Mouse (Mus musculus) hindlimb bud, embryonic 11.5 days (tissue): ENCODE results near the gene Galnt17.

Experiments
- DNase-seq: peaks from one replicate; pipeline ENCODE4 v3.0.0-alpha.2; 2012; ENCODE audit warnings: low read depth, low spot score; ENCODE audit errors: extremely low spot score

The Galnt17 gene

GRCm38 (mm10) chr5:131134809-131135208 lies 173.5 kb downstream of the Galnt17 start:
- DNase-seq = no peak

GRCm38 (mm10) chr5:131120296-131120840 lies 187.9 kb downstream of the Galnt17 start:
- DNase-seq = no peak

DNA sequence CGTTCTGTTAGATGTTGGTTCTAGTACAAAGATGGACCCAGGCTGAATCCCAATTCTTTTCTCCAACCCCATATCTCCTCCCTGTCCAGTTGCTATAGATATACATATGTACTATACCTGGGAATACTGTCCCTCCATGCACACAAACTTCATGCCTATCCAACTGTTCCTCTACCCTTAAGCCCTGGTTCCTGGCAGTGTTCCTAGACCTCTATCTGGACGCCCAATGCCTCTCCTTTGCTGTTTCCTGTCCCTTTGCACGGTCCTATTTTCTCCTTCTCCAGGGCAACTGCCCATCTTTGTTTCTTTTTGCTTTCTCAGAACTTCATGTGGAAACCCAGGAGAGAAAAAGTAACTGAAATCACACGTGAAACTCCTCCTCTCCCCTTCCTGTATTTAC lies 188.4 kb downstream of the Galnt17 start:
- no peak for DNase-seq

DNA sequence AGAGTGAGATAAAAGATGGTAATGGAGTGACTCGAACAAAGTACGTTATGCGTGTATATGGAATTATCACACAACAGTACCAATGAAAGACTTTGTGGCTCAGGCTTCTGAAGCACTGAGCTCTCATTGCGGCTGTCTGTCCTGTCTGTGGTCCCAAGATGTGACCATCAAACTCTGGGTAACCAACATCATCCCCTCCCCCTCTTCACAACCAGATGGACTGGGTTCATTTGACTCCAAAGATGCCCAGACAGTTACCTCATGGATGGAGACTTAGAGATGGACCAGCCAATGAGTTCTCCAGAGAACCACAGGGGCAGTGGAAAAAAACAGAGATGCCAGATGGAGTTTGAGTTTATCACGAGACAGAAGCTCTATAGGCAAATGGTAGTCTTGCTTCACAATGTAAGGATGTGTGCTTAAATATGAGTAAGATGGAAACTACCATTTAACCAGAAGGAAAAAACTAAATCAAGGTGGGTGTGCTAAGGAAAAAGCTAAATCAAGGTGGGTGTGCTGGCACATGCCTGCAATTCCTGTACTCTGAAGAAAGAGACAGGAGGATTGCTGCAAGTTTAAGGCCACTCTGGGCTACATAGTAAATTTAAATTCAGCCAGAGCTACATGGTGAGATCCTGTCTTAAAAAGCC lies 190.8 kb downstream of the Galnt17 start:
- DNase-seq = no peak

DNA sequence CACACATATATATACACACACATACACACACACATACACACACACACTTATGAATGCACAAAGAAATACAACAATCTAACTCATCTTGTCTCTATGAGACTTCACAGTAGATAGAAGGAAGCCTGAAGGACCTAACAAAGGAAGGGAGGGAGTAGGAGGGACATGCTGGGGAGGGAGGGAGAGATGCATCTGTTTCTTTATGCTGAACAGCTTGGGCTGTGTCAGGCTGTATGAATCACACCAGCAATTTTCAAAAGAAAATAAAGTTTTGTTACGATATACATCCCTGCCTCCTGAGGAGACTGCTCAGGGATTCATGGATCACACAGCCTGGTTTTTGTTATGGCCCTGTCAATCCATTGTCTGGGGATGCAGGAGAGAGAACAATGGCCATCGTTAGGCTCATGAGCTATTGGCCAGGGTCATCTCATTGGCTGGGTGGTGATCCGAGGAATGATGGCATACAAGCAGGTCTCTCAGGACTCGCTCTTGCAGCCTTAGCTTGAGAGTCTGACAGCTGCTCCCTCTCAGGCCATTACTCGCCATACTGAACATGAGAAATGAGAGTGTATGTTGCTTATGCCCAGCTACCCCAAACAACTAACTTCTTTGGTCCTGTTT lies 194.3 kb downstream of the Galnt17 start:
- DNase-seq = no peak

GRCm38 (mm10) chr5:131107188-131107587 lies 201.1 kb downstream of the Galnt17 start:
- DNase-seq = no peak

- DNase-seq = no peak
Observed at GRCm38 (mm10) chr5:131096824-131097223, 211.5 kb downstream of the Galnt17 start.

DNA sequence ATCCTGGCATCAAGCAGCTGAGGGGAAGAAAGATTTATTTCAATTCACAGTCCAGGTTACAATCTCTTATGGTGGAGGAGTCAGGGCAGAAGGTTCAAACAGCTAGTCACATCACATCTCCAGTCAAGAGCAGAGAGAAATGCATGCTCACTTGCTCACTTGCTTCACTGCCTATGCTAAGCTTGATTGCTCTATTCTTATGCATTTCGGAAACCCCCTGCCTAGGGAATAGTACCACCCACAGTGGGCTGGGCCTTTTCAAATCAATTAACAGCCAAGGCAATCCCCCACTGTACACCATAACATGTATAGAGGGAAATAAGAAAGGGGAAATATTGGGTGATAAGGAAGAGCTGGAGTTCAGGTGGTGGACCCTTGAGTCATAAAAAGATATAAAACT lies 212.7 kb downstream of the Galnt17 start:
- DNase-seq = no peak

DNA sequence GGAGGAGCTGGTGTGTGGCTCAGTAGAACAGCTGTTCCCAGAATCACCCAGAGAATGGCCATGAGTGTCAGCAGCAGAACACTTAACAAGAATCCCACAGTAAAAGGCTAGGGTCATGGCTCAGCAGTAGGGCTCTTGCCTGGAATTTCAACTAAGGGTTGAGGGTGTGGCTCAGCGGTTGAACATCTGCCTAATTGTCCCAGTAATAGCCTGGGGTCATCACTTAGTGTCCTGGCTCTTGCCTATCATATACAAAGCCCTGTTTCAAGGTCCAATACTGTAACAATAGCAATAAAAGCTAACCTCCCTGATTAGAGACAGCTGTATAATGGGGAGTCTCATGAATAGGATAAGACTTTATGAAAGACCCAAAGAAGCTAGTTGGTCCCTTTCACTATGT lies 213.5 kb downstream of the Galnt17 start:
- DNase-seq = no peak

DNA sequence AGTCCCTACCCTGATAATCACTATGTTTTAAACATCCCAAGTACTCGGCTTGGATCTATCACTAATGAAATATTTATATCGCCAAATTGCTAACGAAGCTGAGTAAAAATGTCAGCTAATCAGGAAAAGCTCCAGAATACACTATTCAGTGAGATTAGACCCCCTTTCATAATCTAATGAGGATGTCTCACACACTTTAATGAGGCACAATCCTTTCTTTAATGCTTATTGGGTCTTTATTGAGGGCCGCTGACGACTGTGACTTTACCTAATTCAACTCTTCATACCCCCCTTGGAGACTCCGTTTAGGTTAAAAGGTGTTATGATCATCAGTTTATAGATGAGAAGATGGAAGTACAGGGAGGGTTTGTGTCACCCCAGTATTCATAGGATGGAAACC lies 214.2 kb downstream of the Galnt17 start:
- DNase-seq = no peak

DNA sequence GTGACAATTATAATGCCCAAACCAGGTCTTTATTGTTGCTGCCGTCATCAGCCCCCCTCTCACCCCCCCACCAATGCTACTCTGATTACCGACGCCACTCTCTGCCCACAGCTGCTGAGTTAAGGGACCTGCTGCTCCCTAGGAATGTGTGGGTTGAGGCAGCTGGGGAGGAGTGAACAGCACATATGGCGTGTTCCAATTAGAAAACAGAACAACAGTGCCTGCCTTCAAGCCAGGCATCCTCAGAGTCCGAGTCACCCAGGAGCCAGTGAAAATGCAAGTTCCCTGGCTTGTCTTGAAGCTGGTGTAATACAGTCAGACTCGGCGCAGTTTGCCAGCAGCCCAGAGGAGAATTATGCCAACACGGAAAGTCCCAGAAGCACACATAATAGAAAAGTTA lies 218.4 kb downstream of the Galnt17 start:
- DNase-seq = no peak

DNA sequence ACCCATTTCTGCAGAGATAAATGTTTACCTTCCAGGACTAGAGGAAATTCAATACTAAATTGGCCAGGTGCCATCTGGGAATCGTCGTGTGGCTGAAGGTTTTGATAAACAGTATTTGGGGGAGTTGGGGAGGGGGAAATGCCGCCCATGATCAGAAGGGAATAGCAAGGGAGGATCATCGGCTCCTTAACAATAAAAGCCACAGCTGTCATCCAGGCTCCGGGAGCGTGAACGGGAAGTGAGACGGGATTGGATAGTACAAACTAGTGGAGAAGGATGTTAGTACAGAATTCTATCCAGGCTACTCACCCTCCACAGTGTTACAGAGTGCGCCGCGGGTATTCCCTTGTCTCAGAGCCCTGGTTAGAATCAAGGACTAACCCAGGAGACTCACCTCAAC lies 219.4 kb downstream of the Galnt17 start:
- no peak for DNase-seq

GRCm38 (mm10) chr5:131083072-131083657 lies 225.1 kb downstream of the Galnt17 start:
- no peak for DNase-seq

DNA sequence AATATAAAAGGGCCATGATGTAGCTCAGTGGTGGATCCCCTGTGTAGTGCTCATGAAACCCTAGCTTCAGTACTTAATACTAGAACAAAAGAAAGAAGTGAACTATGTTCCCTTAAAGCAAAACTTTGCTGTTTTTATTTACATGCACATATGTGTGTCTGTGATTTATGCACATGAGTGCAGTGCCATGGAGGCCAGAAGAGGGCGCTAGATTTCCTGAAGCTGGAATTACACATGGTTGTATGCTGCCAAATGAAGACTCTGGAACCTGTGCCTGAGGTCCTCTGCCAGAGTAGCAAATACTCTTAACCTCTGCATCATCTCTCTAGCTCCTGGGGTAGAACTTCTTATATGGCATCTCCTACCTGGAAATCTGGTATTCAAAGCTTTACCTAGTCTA lies 230.6 kb downstream of the Galnt17 start:
- DNase-seq = no peak

- no peak for DNase-seq
Observed at GRCm38 (mm10) chr5:131075795-131076194, 232.5 kb downstream of the Galnt17 start.

GRCm38 (mm10) chr5:131074295-131074694 lies 234.0 kb downstream of the Galnt17 start:
- DNase-seq = no peak

- no peak for DNase-seq
Observed at GRCm38 (mm10) chr5:131065174-131065573, 243.1 kb downstream of the Galnt17 start.

- DNase-seq = no peak
Observed at GRCm38 (mm10) chr5:131048505-131048904, 259.8 kb downstream of the Galnt17 start.

- DNase-seq = no peak
Observed at GRCm38 (mm10) chr5:131043130-131043529, 265.2 kb downstream of the Galnt17 start.

GRCm38 (mm10) chr5:131040441-131040840 lies 267.9 kb downstream of the Galnt17 start:
- no peak for DNase-seq

DNA sequence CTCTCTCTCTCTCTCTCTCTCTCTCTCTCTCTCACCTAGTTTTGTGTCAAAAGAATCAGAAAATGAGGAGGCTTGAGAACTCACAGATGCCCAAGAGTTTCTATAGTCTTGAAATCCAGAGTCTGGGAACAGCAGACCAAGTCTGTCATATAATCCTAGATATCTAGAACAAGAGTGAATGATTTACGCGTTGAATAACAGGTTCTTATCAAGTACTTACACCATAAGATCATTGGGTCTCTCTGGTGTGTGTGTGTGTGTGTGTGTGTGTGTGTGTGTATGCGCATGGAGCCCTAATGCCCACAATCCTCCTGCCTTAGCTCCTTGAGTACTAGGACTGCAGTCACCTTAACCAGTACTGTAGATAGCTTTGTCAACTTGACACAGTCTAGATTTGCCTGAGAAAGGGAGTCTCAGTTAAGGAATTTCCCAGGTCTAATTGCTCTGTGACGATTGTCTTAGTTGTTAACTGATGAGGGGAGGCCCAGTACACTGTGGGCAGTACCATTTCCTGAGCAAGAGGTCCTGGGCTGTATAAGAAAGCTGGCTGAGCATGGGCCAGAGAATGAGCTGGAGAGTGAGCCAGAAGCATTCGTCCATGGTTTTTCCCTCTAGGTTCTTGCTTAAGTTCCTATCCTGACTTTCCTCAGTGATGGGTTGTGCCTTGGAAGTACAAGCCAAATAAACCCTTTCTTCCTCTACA lies 268.5 kb downstream of the Galnt17 start:
- DNase-seq = no peak

- DNase-seq = no peak
Observed at GRCm38 (mm10) chr5:131024506-131024905, 283.8 kb downstream of the Galnt17 start.
